Mouse (Mus musculus) intestine, embryonic 16.5 days (tissue): ENCODE data around the gene Brd3. TPM values are rescaled to one million over a fixed set of nuclear protein-coding genes. Genes with fewer than 3 reads are reported as not detected.
"Not testable (repeated sequence)": the region's sequence is repeated elsewhere in the genome, so short reads cannot be mapped to it uniquely, and the experiment has no call there.

Source experiments
- ATAC-seq: fragments of 200-750 bp; cut with Nextera tagmentation; 2 replicates; pipeline ENCODE4 v1.8.0; 2017; ENCODE audit warnings: moderate TSS enrichment, moderate library complexity
- H3K27ac ChIP-seq: fragments of 300-500 bp; sonication (generic); 2 replicates; pipeline ENCODE4 v1.5.1; 2014; ENCODE audit warnings: mild to moderate bottlenecking, low read length
- H3K27me3 ChIP-seq: fragments of 300-500 bp; sonication (generic); replicated peaks from 2 replicates; pipeline ENCODE4 v1.6.1; 2014; ENCODE audit warnings: low read length, control low read depth, mixed read lengths; ENCODE audit not compliant: control insufficient read depth, insufficient read depth
- H3K36me3 ChIP-seq: fragments of 300-500 bp; sonication (generic); 2 replicates; pipeline ENCODE4 v1.6.1; 2014; ENCODE audit warnings: low read length, control low read depth; ENCODE audit not compliant: control insufficient read depth, insufficient read depth
- H3K4me1 ChIP-seq: fragments of 300-500 bp; sonication (generic); 2 replicates; pipeline ENCODE4 v1.6.1; 2014; ENCODE audit warnings: low read length, control low read depth, mixed read lengths; ENCODE audit not compliant: control insufficient read depth, insufficient read depth
- H3K4me2 ChIP-seq: fragments of 300-500 bp; sonication (generic); 2 replicates; pipeline ENCODE4 v1.6.1; 2014; ENCODE audit warnings: low read depth, low read length, control low read depth
- H3K4me3 ChIP-seq: fragments of 300-500 bp; sonication (generic); 2 replicates; pipeline ENCODE4 v1.5.1; 2014; ENCODE audit warnings: mild to moderate bottlenecking, low read length
- H3K9ac ChIP-seq: fragments of 300-500 bp; sonication (generic); 2 replicates; pipeline ENCODE4 v1.6.1; 2014; ENCODE audit warnings: low read depth, low read length
- H3K9me3 ChIP-seq: fragments of 300-500 bp; sonication (generic); 2 replicates; pipeline ENCODE4 v1.6.1; 2016; ENCODE audit warnings: low read length, control low read depth; ENCODE audit not compliant: control insufficient read depth
- WGBS: fragments of 180-500 bp; shearing (Covaris S2); extraction: QIAGEN DNeasy Blood & Tissue Kit; methylation state at CpG from one replicate; pipeline ENCODE4 v1.1.7; 2014; 5-methylcytosine and 5-hydroxymethylcytosine counted together
- polyA plus RNA-seq: library from polyadenylated mRNA; unstranded; fragments of >200 nt; fragmentation: Nextera tagmentation; extraction: Ambion mirVana; gene quantifications from 2 replicates; pipeline ENCODE4 v1.2.1, GENCODE M21; 2015

Brd3 gene
- polyA plus RNA-seq, 1 experiment from 2014 or later: 82.5 TPM

- WGBS: under 1% methylated on average over 39 of the region's 40 CpGs
- H3K4me1 ChIP-seq: peaks cover 23% of the 10 kb centered on the region
- H3K4me2 ChIP-seq: peak overlapping the region; percentile 72
- peak overlapping the region; percentile 91 for H3K9ac ChIP-seq
- H3K27ac ChIP-seq: peak overlapping the region; percentile 75
- H3K4me3 ChIP-seq: peak overlapping the region; percentile 90
- H3K9me3 ChIP-seq: no peaks in the 10 kb centered on the region
- peak; percentile 63 for ATAC-seq
- H3K27me3 ChIP-seq: no peaks in the 10 kb centered on the region
- H3K36me3 ChIP-seq: peaks cover 15% of the 10 kb centered on the region
Measured at GRCm38 (mm10) chr2:27515341-27516166, 8.1 kb upstream of the Brd3 start.

- Histone ChIP-seq H3K9me3 (no peaks in the 10 kb centered on the region), H3K36me3 (peaks cover 8% of the 10 kb centered on the region; the same call in 1 of the 2 replicates), H3K4me1 (peaks cover 23% of the 10 kb centered on the region), H3K27me3 (no peaks in the 10 kb centered on the region), H3K27ac (peak within 1 kb of the TSS; percentile 87), H3K4me3 (peak within 1 kb of the TSS; percentile 90), H3K9ac (peak within 1 kb of the TSS; percentile 91), H3K4me2 (peak within 1 kb of the TSS; percentile 84)
- whole genome bisulfite sequencing: under 1% methylated on average over 57 of the region's 57 CpGs
- peak; percentile 93 for ATAC-seq
Measured at GRCm38 (mm10) chr2:27514639-27515328, 7.3 kb upstream of the Brd3 start, which contains the start of gene Wdr5. Wdr5 (plus strand) TSS chr2:27515157.

- whole genome bisulfite sequencing: 65% methylated on average over 5 of the region's 5 CpGs
- ATAC-seq: no peak
- H3K27ac ChIP-seq: peak overlapping the region; percentile 87
Measured at GRCm38 (mm10) chr2:27513861-27514260, 6.4 kb upstream of the Brd3 start.

GRCm38 (mm10) chr2:27512909-27513308 lies 5.4 kb upstream of the Brd3 start:
- H3K4me2 ChIP-seq: no peak overlapping the region
- no peak overlapping the region for H3K27ac ChIP-seq
- peaks cover 23% of the 10 kb centered on the region for H3K4me1 ChIP-seq
- H3K9me3 ChIP-seq: no peaks in the 10 kb centered on the region
- no peak for ATAC-seq
- no peaks in the 10 kb centered on the region for H3K27me3 ChIP-seq
- H3K4me3 ChIP-seq: no peak overlapping the region
- WGBS: 94% methylated on average over 3 of the region's 3 CpGs
- H3K9ac ChIP-seq: no peak overlapping the region
- 0 out of 2 replicates have a peak, but pooled peaks cover 2% of the 10 kb centered on the region for H3K36me3 ChIP-seq

More at GRCm38 (mm10) chr2:27513861-27514260, 6.4 kb upstream of the Brd3 start:
- peak overlapping the region; percentile 90 for H3K4me3 ChIP-seq
- H3K9ac ChIP-seq: peak overlapping the region; percentile 91
- 0 out of 2 replicates have a peak, but pooled peaks cover 2% of the 10 kb centered on the region for H3K36me3 ChIP-seq
- H3K4me1 ChIP-seq: peaks cover 23% of the 10 kb centered on the region
- H3K27me3 ChIP-seq: no peaks in the 10 kb centered on the region
- peak overlapping the region; percentile 84 for H3K4me2 ChIP-seq
- H3K9me3 ChIP-seq: no peaks in the 10 kb centered on the region

- peaks cover 9% of the 10 kb centered on the region for H3K4me1 ChIP-seq
- H3K4me3 ChIP-seq: no peak overlapping the region
- H3K4me2 ChIP-seq: no peak overlapping the region
- H3K9me3 ChIP-seq: no peaks in the 10 kb centered on the region
- H3K27ac ChIP-seq: no peak overlapping the region
- 92% methylated on average over 7 of the region's 7 CpGs for WGBS
- H3K36me3 ChIP-seq: 0 out of 2 replicates have a peak, but pooled peaks cover 2% of the 10 kb centered on the region
- no peak for ATAC-seq
- no peak overlapping the region for H3K9ac ChIP-seq
- H3K27me3 ChIP-seq: no peaks in the 10 kb centered on the region
Measured at GRCm38 (mm10) chr2:27510706-27511105, 3.2 kb upstream of the Brd3 start.

- H3K27me3 ChIP-seq, H3K27ac ChIP-seq, ATAC-seq, H3K4me2 ChIP-seq, H3K36me3 ChIP-seq, H3K9me3 ChIP-seq, H3K4me3 ChIP-seq, H3K9ac ChIP-seq: not testable (repeated sequence)
- 78% methylated on average over 4 of the region's 4 CpGs for WGBS
- peaks cover 19% of the 10 kb centered on the region for H3K4me1 ChIP-seq
Measured at GRCm38 (mm10) chr2:27506658-27507057, 804 bp downstream of the Brd3 start.

DNA sequence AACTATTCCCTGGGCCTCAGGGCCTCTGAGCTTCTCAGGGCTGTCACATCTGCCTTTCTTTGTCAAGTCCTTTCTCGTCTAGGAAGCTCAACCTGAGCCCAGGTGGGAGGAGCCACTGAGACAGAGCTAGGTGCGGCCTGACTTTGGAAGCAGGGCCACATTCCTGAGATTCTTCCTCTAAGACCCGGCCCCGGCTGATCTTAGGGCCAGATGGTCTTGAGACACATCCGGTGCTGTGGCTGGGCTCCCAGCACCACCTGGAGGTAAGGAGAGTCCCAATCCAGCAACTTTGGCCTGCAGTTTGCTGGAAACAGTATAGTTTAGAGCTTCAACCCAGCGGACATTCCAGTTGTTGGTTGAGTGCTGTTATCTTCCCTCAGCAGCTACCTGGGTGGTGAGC lies 1.9 kb downstream of the Brd3 start:
- Histone ChIP-seq H3K27ac (peak overlapping the region; percentile 45; the same call in 1 of the 2 replicates), H3K4me3 (no peak overlapping the region), H3K4me1 (peaks cover 19% of the 10 kb centered on the region), H3K27me3 (no peaks in the 10 kb centered on the region), H3K4me2 (peak overlapping the region; percentile 9; the same call in 1 of the 2 replicates), H3K36me3 (no peaks in the 10 kb centered on the region), H3K9ac (peak overlapping the region; percentile 23; the same call in 1 of the 2 replicates), H3K9me3 (no peaks in the 10 kb centered on the region)
- peak; percentile 86 for ATAC-seq
- 9% methylated on average over 6 of the region's 6 CpGs for WGBS

DNA sequence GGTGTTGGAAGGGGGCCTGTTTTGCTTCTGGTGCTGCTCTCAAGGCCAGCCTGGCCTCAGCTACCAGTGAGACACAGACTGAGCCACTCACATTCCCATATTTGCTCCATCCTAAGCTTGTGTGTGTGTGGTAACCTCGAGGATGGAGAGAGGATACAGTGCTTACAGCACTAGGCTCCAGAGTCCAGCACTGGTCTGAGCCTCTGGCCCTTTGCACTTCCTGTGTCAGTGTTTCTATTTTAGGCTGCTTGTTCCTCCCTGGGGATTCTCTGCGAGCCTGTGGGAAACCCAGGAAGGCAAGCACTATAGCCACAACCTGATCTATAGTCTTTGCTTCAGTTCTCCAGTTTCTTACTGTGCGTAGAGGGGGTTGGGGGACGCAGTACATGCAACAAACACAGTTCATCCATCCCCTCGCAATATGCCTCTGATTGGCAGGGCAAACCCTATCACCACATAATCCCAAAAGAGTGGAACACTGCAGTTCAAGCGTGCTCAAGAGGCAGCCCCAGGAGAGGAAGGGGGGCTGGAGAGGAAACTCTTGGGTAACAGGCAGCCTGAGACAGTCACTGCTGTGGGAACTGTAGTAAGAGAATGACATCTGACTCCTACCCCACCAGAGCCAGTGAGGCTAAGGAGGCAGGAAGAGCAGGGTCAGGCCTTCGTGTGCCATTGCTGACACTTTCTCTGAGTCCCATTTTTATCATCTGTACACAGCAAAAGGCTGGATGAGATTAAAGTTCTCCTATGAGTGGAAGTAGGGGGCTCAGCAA lies 3.2 kb downstream of the Brd3 start:
- Histone ChIP-seq H3K9ac (no peak overlapping the region), H3K36me3 (no peaks in the 10 kb centered on the region), H3K27me3 (no peaks in the 10 kb centered on the region), H3K27ac (peak overlapping the region; percentile 55; the same call in 1 of the 2 replicates), H3K4me3 (no peak overlapping the region), H3K4me1 (peaks cover 19% of the 10 kb centered on the region), H3K4me2 (no peak overlapping the region), H3K9me3 (no peaks in the 10 kb centered on the region)
- ATAC-seq: no peak
- 56% methylated on average over 7 of the region's 7 CpGs for WGBS
